Comparison of ENCODE assay signal across 8 mouse cellular contexts in the genomic region with DNA sequence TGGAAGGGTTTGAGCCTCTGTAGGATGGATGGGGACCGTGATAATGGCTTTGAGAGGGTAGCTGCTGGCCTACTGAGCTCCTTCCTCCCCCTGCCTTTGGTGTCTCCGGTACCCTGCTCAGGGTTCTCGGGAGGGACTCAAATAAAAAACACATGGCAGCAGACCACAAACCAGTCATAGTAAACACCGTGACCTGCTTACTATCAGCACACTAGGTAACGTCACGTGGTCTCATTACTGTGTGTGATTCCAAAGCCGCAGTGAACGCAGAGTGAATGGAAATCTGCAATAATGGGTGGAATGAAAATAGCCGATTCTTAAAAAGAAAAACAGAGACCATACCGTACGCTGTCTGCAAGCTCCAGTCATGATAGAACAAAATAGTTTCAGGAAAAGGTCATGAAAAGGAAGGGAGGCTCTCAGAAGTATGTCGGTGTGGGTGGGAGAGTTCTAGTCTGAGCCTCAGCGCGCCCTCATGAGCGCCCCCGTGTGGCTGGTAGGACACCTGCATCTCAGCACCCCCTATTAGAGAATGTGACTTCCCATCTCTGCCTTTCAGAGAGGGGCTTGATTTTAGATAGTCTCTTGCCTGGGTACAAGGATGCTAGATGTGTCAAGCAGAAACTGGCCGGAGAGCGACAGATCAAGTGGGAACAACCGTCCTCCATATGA.
DNase-seq lines count a peak whose midpoint lies in the region; ATAC-seq lines count a peak whose summit lies in the region.

No protein-coding gene starts in this region.

- H3K36me3 ChIP-seq in hindbrain, embryonic 11.5 days (ENCODE audit: control insufficient read depth, insufficient read depth, low read length) = 0 out of 2 replicates have a peak, but pooled peaks cover 3% of the 10 kb centered on the region
- H3K36me3 ChIP-seq in midbrain, embryonic 11.5 days (ENCODE audit: control insufficient read depth, insufficient read depth, low read length) = peaks cover 9% of the 10 kb centered on the region; the same call in 1 of the 2 replicates
- no peaks in the 10 kb centered on the region for H3K36me3 ChIP-seq in splenic B cell, adult 2 months (ENCODE audit: control insufficient read depth, insufficient read depth, low read length, poor library complexity, severe bottlenecking)

- peak overlapping the region; percentile 17; the same call in 1 of the 2 replicates for H3K27ac ChIP-seq in hindbrain, embryonic 11.5 days (ENCODE audit: low read depth, low read length)
- H3K27ac ChIP-seq in midbrain, embryonic 11.5 days (ENCODE audit: low read depth, low read length) = no peak overlapping the region

- no peaks in the 10 kb centered on the region for H3K9me3 ChIP-seq in hindbrain, embryonic 11.5 days (ENCODE audit: control insufficient read depth, low read length)
- no peaks in the 10 kb centered on the region for H3K9me3 ChIP-seq in midbrain, embryonic 11.5 days (ENCODE audit: control insufficient read depth, low read length)

- no peak overlapping the region for H3K4me3 ChIP-seq in hindbrain, embryonic 11.5 days (ENCODE audit: low read depth, low read length)
- no peak overlapping the region for H3K4me3 ChIP-seq in midbrain, embryonic 11.5 days (ENCODE audit: low read depth, low read length)

- intact Hi-C loops in left cerebral cortex, postnatal 36 days (cut with DNase I) = loop anchor here (5.0 to 10.0 kb wide), 2 partner anchors 115 to 422 kb away; a partner anchor contains a TSS

- 50% methylated on average over 19 of the region's 19 CpGs for WGBS in hindbrain, embryonic 11.5 days
- WGBS in midbrain, embryonic 11.5 days = 49% methylated on average over 19 of the region's 19 CpGs

- no peaks in the 10 kb centered on the region for H3K4me1 ChIP-seq in hindbrain, embryonic 11.5 days (replicated peaks; ENCODE audit: control insufficient read depth, insufficient read depth, low read length)
- H3K4me1 ChIP-seq in midbrain, embryonic 11.5 days (ENCODE audit: control insufficient read depth, insufficient read depth, low read length) = no peaks in the 10 kb centered on the region

- 0 out of 2 replicates have a peak, but pooled peaks have one; percentile 60 for ATAC-seq in erythroblast, adult 5-6 weeks (replicated peaks; ENCODE audit: low FRiP score, poor library complexity, severe bottlenecking)
- peak; percentile 61 for ATAC-seq in hindbrain, embryonic 11.5 days (ENCODE audit: low FRiP score)
- peak; percentile 62 for ATAC-seq in midbrain, embryonic 11.5 days (ENCODE audit: low FRiP score)

- DNase-seq in kidney, adult 18-20 months = peak; percentile 51
- DNase-seq in kidney, adult 11 months = no peak
- peak; percentile 29 to 30 for DNase-seq in adrenal gland, postnatal 4 days (ENCODE audit: low spot score in 2 of 2)
- peak; percentile 86 for DNase-seq in hindbrain, embryonic 11.5 days (ENCODE audit: low spot score)
- peak; percentile 33 to 46 for DNase-seq in left cerebral cortex, postnatal 36 days (ENCODE audit: low spot score in 2 of 2)
- peak; percentile 96 for DNase-seq in midbrain, embryonic 11.5 days (ENCODE audit: low spot score, missing footprints)
- DNase-seq in splenic B cell, adult 2 months (ENCODE audit: low read depth, low spot score) = peak; percentile 72

- no peak overlapping the region for H3K4me2 ChIP-seq in hindbrain, embryonic 11.5 days (replicated peaks; ENCODE audit: low read depth, low read length)
- H3K4me2 ChIP-seq in midbrain, embryonic 11.5 days = no peak overlapping the region

- H3K9ac ChIP-seq in hindbrain, embryonic 11.5 days (ENCODE audit: low read depth, low read length) = no peak overlapping the region
- H3K9ac ChIP-seq in midbrain, embryonic 11.5 days (ENCODE audit: low read length) = no peak overlapping the region

- H3K27me3 ChIP-seq in hindbrain, embryonic 11.5 days (ENCODE audit: control insufficient read depth, insufficient read depth, low read length) = no peaks in the 10 kb centered on the region
- no peaks in the 10 kb centered on the region for H3K27me3 ChIP-seq in midbrain, embryonic 11.5 days (ENCODE audit: control insufficient read depth, insufficient read depth, low read length)
- H3K27me3 ChIP-seq in splenic B cell, adult 2 months (ENCODE audit: control insufficient read depth, insufficient read depth, low read length, poor library complexity, severe bottlenecking) = no peaks in the 10 kb centered on the region
